Mouse (Mus musculus): ENCODE measurements around the gene Dgkh.

DNA sequence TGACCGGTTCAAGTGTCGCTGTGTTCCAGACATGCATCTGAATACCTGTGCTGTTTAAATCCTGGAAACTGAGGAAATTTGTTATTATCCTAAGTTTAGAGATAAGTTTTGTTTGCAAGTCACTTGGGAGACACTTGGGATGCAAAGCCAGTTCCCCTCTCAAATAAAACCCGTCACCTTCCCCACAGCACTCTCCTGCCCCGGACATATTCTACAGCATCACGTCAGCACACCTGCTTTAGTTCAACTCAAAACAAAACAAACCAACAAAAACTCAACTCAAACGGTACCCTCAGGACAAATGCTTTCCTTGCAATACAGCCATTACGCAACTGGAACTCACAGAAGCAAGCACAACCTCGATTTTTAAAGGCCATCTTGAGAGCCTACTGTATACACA, 31.1 kb downstream of the Dgkh start:
- TF ChIP-seq CTCF (IDR thresholded peaks at IDR 0.05; ENCODE audit: low read depth) (no peak), EP300 (IDR thresholded peaks at IDR 0.05; ENCODE audit: low read depth) (no peak)

Data from liver, postnatal 0 days (tissue).